Mouse (Mus musculus) ES-Bruce4 (cell line): ENCODE measurements around the gene Tmem151b. TPM values are rescaled to one million over a fixed set of nuclear protein-coding genes. Genes with fewer than 3 reads are reported as not detected.

ENCODE experiments used
- H3K27ac ChIP-seq: 2 replicates; pipeline ENCODE4 v1.5.1; 2012; ENCODE audit warnings: low read length, inconsistent platforms; ENCODE audit not compliant: insufficient read depth
- H3K27me3 ChIP-seq: 2 replicates; pipeline ENCODE4 v1.6.1; 2012; ENCODE audit warnings: mild to moderate bottlenecking, low read length, inconsistent platforms; ENCODE audit not compliant: control insufficient read depth, poor library complexity, insufficient read depth, severe bottlenecking
- H3K36me3 ChIP-seq: 2 replicates; pipeline ENCODE4 v1.6.1; 2012; ENCODE audit warnings: inconsistent platforms, mild to moderate bottlenecking, low read length, moderate library complexity; ENCODE audit not compliant: control insufficient read depth, poor library complexity, insufficient read depth, severe bottlenecking
- H3K4me1 ChIP-seq: one replicate; pipeline ENCODE4 v1.8.1; 2011; ENCODE audit warnings: low read length; ENCODE audit not compliant: control insufficient read depth, insufficient read depth
- H3K4me3 ChIP-seq: 2 replicates; pipeline ENCODE4 v1.5.1; 2011; ENCODE audit warnings: low read depth, mild to moderate bottlenecking, low read length
- H3K9ac ChIP-seq: 2 replicates; pipeline ENCODE4 v1.6.1; 2012; ENCODE audit warnings: low read depth, mild to moderate bottlenecking, inconsistent platforms; ENCODE audit not compliant: poor library complexity, severe bottlenecking
- H3K9me3 ChIP-seq: replicated peaks from 2 replicates; pipeline ENCODE4 v1.6.1; 2012; ENCODE audit warnings: mild to moderate bottlenecking, low read length, inconsistent platforms; ENCODE audit not compliant: control insufficient read depth, poor library complexity, insufficient read depth, severe bottlenecking
- CTCF ChIP-seq: IDR thresholded peaks from one replicate; pipeline ENCODE4 v1.8.1; 2011; ENCODE audit warnings: low read depth, low read length
- EP300 ChIP-seq: IDR thresholded peaks from 2 replicates; pipeline ENCODE4 v1.6.1; 2011; ENCODE audit warnings: low read depth, low read length; ENCODE audit not compliant: insufficient read depth
- POLR2A ChIP-seq: IDR thresholded peaks from one replicate; pipeline ENCODE4 v1.8.1; 2011; ENCODE audit warnings: low read length; ENCODE audit not compliant: insufficient read depth
- polyA plus RNA-seq: library from polyadenylated mRNA; stranded (reverse); fragments of >200 nt; gene quantifications from 2 replicates; pipeline ENCODE4 v1.2.4, GENCODE M21; 2011; ENCODE audit warnings: low read depth; ENCODE audit not compliant: missing spikeins, insufficient read depth, insufficient read length

Tmem151b gene
- polyA plus RNA-seq, 1 experiment: 1.5 TPM

GRCm38 (mm10) chr17:45590410-45590809 lies 40.9 kb upstream of the Tmem151b start:
- peaks cover 3% of the 10 kb centered on the region for H3K4me1 ChIP-seq
- TF ChIP-seq EP300 (no peak), POLR2A (no peak), CTCF (no peak)
- H3K4me3 ChIP-seq: no peak overlapping the region
- H3K27me3 ChIP-seq: no peaks in the 10 kb centered on the region
- no peak overlapping the region for H3K9ac ChIP-seq
- no peaks in the 10 kb centered on the region for H3K9me3 ChIP-seq
- H3K27ac ChIP-seq: no peak overlapping the region
- H3K36me3 ChIP-seq: peaks cover 36% of the 10 kb centered on the region

GRCm38 (mm10) chr17:45589844-45590243 lies 40.4 kb upstream of the Tmem151b start:
- H3K4me1 ChIP-seq: peaks cover 3% of the 10 kb centered on the region
- peaks cover 36% of the 10 kb centered on the region for H3K36me3 ChIP-seq
- H3K9ac ChIP-seq: no peak overlapping the region
- no peak overlapping the region for H3K4me3 ChIP-seq
- no peak overlapping the region for H3K27ac ChIP-seq
- no peaks in the 10 kb centered on the region for H3K9me3 ChIP-seq
- no peak for TF ChIP-seq POLR2A
- TF ChIP-seq CTCF: no peak
- TF ChIP-seq EP300: no peak
- no peaks in the 10 kb centered on the region for H3K27me3 ChIP-seq

GRCm38 (mm10) chr17:45589236-45589635 lies 39.8 kb upstream of the Tmem151b start:
- Histone ChIP-seq H3K27ac (no peak overlapping the region), H3K4me1 (peaks cover 3% of the 10 kb centered on the region), H3K36me3 (peaks cover 36% of the 10 kb centered on the region)

GRCm38 (mm10) chr17:45588370-45588769 lies 38.9 kb upstream of the Tmem151b start:
- H3K9ac ChIP-seq: no peak overlapping the region
- peaks cover 36% of the 10 kb centered on the region for H3K36me3 ChIP-seq
- no peaks in the 10 kb centered on the region for H3K27me3 ChIP-seq
- no peaks in the 10 kb centered on the region for H3K9me3 ChIP-seq
- TF ChIP-seq CTCF (no peak), POLR2A (no peak), EP300 (no peak)
- H3K4me1 ChIP-seq: peaks cover 3% of the 10 kb centered on the region
- H3K27ac ChIP-seq: no peak overlapping the region
- no peak overlapping the region for H3K4me3 ChIP-seq

More at GRCm38 (mm10) chr17:45589236-45589635, 39.8 kb upstream of the Tmem151b start:
- no peak overlapping the region for H3K9ac ChIP-seq
- no peaks in the 10 kb centered on the region for H3K27me3 ChIP-seq
- TF ChIP-seq CTCF: no peak
- TF ChIP-seq POLR2A: no peak
- no peak for TF ChIP-seq EP300
- no peak overlapping the region for H3K4me3 ChIP-seq
- H3K9me3 ChIP-seq: no peaks in the 10 kb centered on the region

GRCm38 (mm10) chr17:45586449-45586837 lies 37.0 kb upstream of the Tmem151b start:
- H3K4me3 ChIP-seq: no peak overlapping the region
- no peak overlapping the region for H3K9ac ChIP-seq
- H3K27me3 ChIP-seq: no peaks in the 10 kb centered on the region
- H3K27ac ChIP-seq: 0 out of 2 replicates have a peak overlapping the region, but pooled peaks have one; percentile 40
- H3K4me1 ChIP-seq: peaks cover 3% of the 10 kb centered on the region
- H3K36me3 ChIP-seq: peaks cover 36% of the 10 kb centered on the region
- no peaks in the 10 kb centered on the region for H3K9me3 ChIP-seq
- TF ChIP-seq POLR2A (no peak), EP300 (no peak), CTCF (peak; percentile 75)

GRCm38 (mm10) chr17:45585725-45586448 lies 36.4 kb upstream of the Tmem151b start:
- no peaks in the 10 kb centered on the region for H3K27me3 ChIP-seq
- H3K9ac ChIP-seq: no peak overlapping the region
- H3K9me3 ChIP-seq: no peaks in the 10 kb centered on the region
- peak overlapping the region; percentile 40 for H3K27ac ChIP-seq
- TF ChIP-seq POLR2A (no peak), CTCF (no peak), EP300 (no peak)
- H3K4me3 ChIP-seq: no peak overlapping the region
- peaks cover 2% of the 10 kb centered on the region for H3K4me1 ChIP-seq
- peaks cover 36% of the 10 kb centered on the region for H3K36me3 ChIP-seq
